Mouse (Mus musculus): ENCODE measurements around the gene Rrp8. TPM values are rescaled to one million over a fixed set of nuclear protein-coding genes. Genes with fewer than 3 reads are reported as not detected.
A peak's percentile ranks its signal among the peaks of the same experiment; 100 is the strongest.

Gene Rrp8
- polyA plus RNA-seq, 1 experiment from 2014 or later: 32.3 TPM

- Histone ChIP-seq H3K4me1 (no peaks in the 10 kb centered on the region), H3K27me3 (replicated peaks) (no peaks in the 10 kb centered on the region), H3K9me3 (no peaks in the 10 kb centered on the region), H3K9ac (no peak overlapping the region), H3K4me2 (replicated peaks) (no peak overlapping the region), H3K36me3 (peaks cover 37% of the 10 kb centered on the region), H3K4me3 (no peak overlapping the region), H3K27ac (no peak overlapping the region)
- ATAC-seq (ENCODE audit: low FRiP score, low read depth): no peak
- WGBS: 66% methylated on average over 6 of the region's 6 CpGs
These were observed 8.3 kb downstream of the Rrp8 start for GRCm38 (mm10) chr7:105728701-105729428.

GRCm38 (mm10) chr7:105726980-105727325 lies 10.2 kb downstream of the Rrp8 start:
- 90% methylated on average over 4 of the region's 4 CpGs for WGBS
- peaks cover 17% of the 10 kb centered on the region for H3K36me3 ChIP-seq
- ATAC-seq (ENCODE audit: low FRiP score, low read depth): no peak
- no peak overlapping the region for H3K4me3 ChIP-seq
- no peaks in the 10 kb centered on the region for H3K4me1 ChIP-seq
- no peak overlapping the region for H3K9ac ChIP-seq
- no peak overlapping the region for H3K4me2 ChIP-seq (replicated peaks)
- H3K9me3 ChIP-seq: no peaks in the 10 kb centered on the region
- no peak overlapping the region for H3K27ac ChIP-seq
- no peaks in the 10 kb centered on the region for H3K27me3 ChIP-seq (replicated peaks)

GRCm38 (mm10) chr7:105726144-105726979 lies 10.8 kb downstream of the Rrp8 start:
- no peaks in the 10 kb centered on the region for H3K4me1 ChIP-seq
- no peak overlapping the region for H3K4me3 ChIP-seq
- 82% methylated on average over 4 of the region's 4 CpGs for WGBS
- H3K27ac ChIP-seq: no peak overlapping the region
- H3K27me3 ChIP-seq (replicated peaks): no peaks in the 10 kb centered on the region
- H3K36me3 ChIP-seq: peaks cover 11% of the 10 kb centered on the region
- peak; percentile 77 for ATAC-seq (ENCODE audit: low FRiP score, low read depth)
- H3K4me2 ChIP-seq (replicated peaks): no peak overlapping the region
- H3K9me3 ChIP-seq: no peaks in the 10 kb centered on the region
- no peak overlapping the region for H3K9ac ChIP-seq

- Histone ChIP-seq H3K36me3 (no peaks in the 10 kb centered on the region), H3K4me2 (replicated peaks) (no peak overlapping the region), H3K9ac (no peak overlapping the region), H3K27ac (no peak overlapping the region), H3K4me1 (no peaks in the 10 kb centered on the region), H3K9me3 (no peaks in the 10 kb centered on the region), H3K27me3 (replicated peaks) (no peaks in the 10 kb centered on the region), H3K4me3 (no peak overlapping the region)
- WGBS: 66% methylated on average over 2 of the region's 2 CpGs
- ATAC-seq (ENCODE audit: low FRiP score, low read depth): no peak
These were observed 15.3 kb downstream of the Rrp8 start for GRCm38 (mm10) chr7:105721916-105722315.

- Histone ChIP-seq H3K4me2 (replicated peaks) (no peak overlapping the region), H3K27me3 (replicated peaks) (no peaks in the 10 kb centered on the region), H3K4me3 (no peak overlapping the region), H3K36me3 (no peaks in the 10 kb centered on the region), H3K27ac (no peak overlapping the region), H3K4me1 (no peaks in the 10 kb centered on the region), H3K9ac (no peak overlapping the region), H3K9me3 (no peaks in the 10 kb centered on the region)
- WGBS: 58% methylated on average over 3 of the region's 3 CpGs
- ATAC-seq (ENCODE audit: low FRiP score, low read depth): no peak
These were observed 21.8 kb downstream of the Rrp8 start for GRCm38 (mm10) chr7:105715366-105715765.

GRCm38 (mm10) chr7:105708733-105709132 lies 28.5 kb downstream of the Rrp8 start:
- H3K9ac ChIP-seq: no peak overlapping the region
- no peaks in the 10 kb centered on the region for H3K36me3 ChIP-seq
- H3K4me2 ChIP-seq (replicated peaks): no peak overlapping the region
- H3K27me3 ChIP-seq (replicated peaks): no peaks in the 10 kb centered on the region
- no peaks in the 10 kb centered on the region for H3K9me3 ChIP-seq
- no peaks in the 10 kb centered on the region for H3K4me1 ChIP-seq
- WGBS: 95% methylated on average over 5 of the region's 5 CpGs
- H3K4me3 ChIP-seq: no peak overlapping the region
- H3K27ac ChIP-seq: no peak overlapping the region
- ATAC-seq (ENCODE audit: low FRiP score, low read depth): no peak

- Histone ChIP-seq H3K27me3 (replicated peaks) (no peaks in the 10 kb centered on the region), H3K9ac (no peak overlapping the region), H3K27ac (no peak overlapping the region), H3K4me2 (replicated peaks) (no peak overlapping the region), H3K9me3 (no peaks in the 10 kb centered on the region), H3K4me3 (no peak overlapping the region), H3K36me3 (no peaks in the 10 kb centered on the region), H3K4me1 (no peaks in the 10 kb centered on the region)
- WGBS: 89% methylated on average over 4 of the region's 4 CpGs
- ATAC-seq (ENCODE audit: low FRiP score, low read depth): no peak
These were observed 33.4 kb downstream of the Rrp8 start for GRCm38 (mm10) chr7:105703816-105704215.

GRCm38 (mm10) chr7:105703184-105703583 lies 34.0 kb downstream of the Rrp8 start:
- H3K9ac ChIP-seq: no peak overlapping the region
- WGBS: 90% methylated on average over 16 of the region's 16 CpGs
- no peak for ATAC-seq (ENCODE audit: low FRiP score, low read depth)
- no peaks in the 10 kb centered on the region for H3K9me3 ChIP-seq
- no peaks in the 10 kb centered on the region for H3K4me1 ChIP-seq
- no peak overlapping the region for H3K4me2 ChIP-seq (replicated peaks)
- no peak overlapping the region for H3K4me3 ChIP-seq
- H3K27ac ChIP-seq: no peak overlapping the region
- no peaks in the 10 kb centered on the region for H3K27me3 ChIP-seq (replicated peaks)
- H3K36me3 ChIP-seq: no peaks in the 10 kb centered on the region

GRCm38 (mm10) chr7:105690875-105691274 lies 46.3 kb downstream of the Rrp8 start:
- no peaks in the 10 kb centered on the region for H3K4me1 ChIP-seq
- no peak overlapping the region for H3K27ac ChIP-seq
- WGBS: 82% methylated on average over 1 of the region's 1 CpGs
- no peak overlapping the region for H3K4me2 ChIP-seq (replicated peaks)
- no peaks in the 10 kb centered on the region for H3K27me3 ChIP-seq (replicated peaks)
- no peaks in the 10 kb centered on the region for H3K36me3 ChIP-seq
- H3K4me3 ChIP-seq: no peak overlapping the region
- H3K9me3 ChIP-seq: no peaks in the 10 kb centered on the region
- H3K9ac ChIP-seq: no peak overlapping the region
- no peak for ATAC-seq (ENCODE audit: low FRiP score, low read depth)

GRCm38 (mm10) chr7:105685541-105686197 lies 51.5 kb downstream of the Rrp8 start:
- H3K4me1 ChIP-seq: no peaks in the 10 kb centered on the region
- H3K4me2 ChIP-seq (replicated peaks): peak overlapping the region; percentile 38
- peak; percentile 50; the same call in 1 of the 2 replicates for ATAC-seq (ENCODE audit: low FRiP score, low read depth)
- H3K36me3 ChIP-seq: no peaks in the 10 kb centered on the region
- no peak overlapping the region for H3K4me3 ChIP-seq
- H3K27ac ChIP-seq: no peak overlapping the region
- H3K27me3 ChIP-seq (replicated peaks): no peaks in the 10 kb centered on the region
- WGBS: 21% methylated on average over 13 of the region's 13 CpGs
- 0 out of 2 replicates have a peak overlapping the region, but pooled peaks have one; percentile 29 for H3K9ac ChIP-seq
- H3K9me3 ChIP-seq: no peaks in the 10 kb centered on the region
